Mouse (Mus musculus) spleen, embryonic (tissue): ENCODE results near the gene Btbd11.

Source experiments
- CTCF ChIA-PET: fragments of 350-600 bp; sonication (Branson Sonifier 250); formaldehyde crosslinking; loops from one replicate; lab custom pipeline; 2022; lab: Charles Lee

The Btbd11 gene

GRCm38 (mm10) chr10:85386605-85387218, at the start of gene Btbd11:
Btbd11 (plus strand) TSS chr10:85386814.
- CTCF ChIA-PET: interaction anchor here (0.7 kb wide), 1 partner anchor 24 kb away, joined by 6 read pairs; no protein-coding TSS in a partner anchor

- CTCF ChIA-PET: no interaction called here
Observed at GRCm38 (mm10) chr10:85338733-85339132, 47.9 kb upstream of the Btbd11 start.

GRCm38 (mm10) chr10:85341867-85342266, 44.7 kb upstream of the Btbd11 start:
- CTCF ChIA-PET: no interaction called here

- CTCF ChIA-PET: no interaction called here
Observed at GRCm38 (mm10) chr10:85347171-85347570, 39.4 kb upstream of the Btbd11 start.

- CTCF ChIA-PET: no interaction called here
Observed at GRCm38 (mm10) chr10:85352505-85352904, 34.1 kb upstream of the Btbd11 start.

- CTCF ChIA-PET: no interaction called here
Observed at GRCm38 (mm10) chr10:85354270-85354669, 32.3 kb upstream of the Btbd11 start.

GRCm38 (mm10) chr10:85359501-85360066, 27.0 kb upstream of the Btbd11 start:
- CTCF ChIA-PET: no interaction called here

- CTCF ChIA-PET: no interaction called here
Observed at GRCm38 (mm10) chr10:85362766-85363442, 23.7 kb upstream of the Btbd11 start.

- CTCF ChIA-PET: no interaction called here
Observed at GRCm38 (mm10) chr10:85366876-85367275, 19.7 kb upstream of the Btbd11 start.

GRCm38 (mm10) chr10:85371309-85371708, 15.3 kb upstream of the Btbd11 start:
- CTCF ChIA-PET: no interaction called here

- CTCF ChIA-PET: no interaction called here
Observed at GRCm38 (mm10) chr10:85372108-85372507, 14.5 kb upstream of the Btbd11 start.

- CTCF ChIA-PET: no interaction called here
Observed at GRCm38 (mm10) chr10:85378972-85379371, 7.6 kb upstream of the Btbd11 start.

- CTCF ChIA-PET: no interaction called here
Observed at GRCm38 (mm10) chr10:85382981-85383380, 3.6 kb upstream of the Btbd11 start.

- CTCF ChIA-PET: no interaction called here
Observed at GRCm38 (mm10) chr10:85387219-85388070, 831 bp downstream of the Btbd11 start.

- CTCF ChIA-PET: no interaction called here
Observed at GRCm38 (mm10) chr10:85388071-85388750, 1.6 kb downstream of the Btbd11 start.

GRCm38 (mm10) chr10:85388751-85389115, 2.1 kb downstream of the Btbd11 start:
- CTCF ChIA-PET: no interaction called here

GRCm38 (mm10) chr10:85389286-85390139, 2.9 kb downstream of the Btbd11 start:
- CTCF ChIA-PET: interaction anchor here (0.6 kb wide), 1 partner anchor 715 kb away, joined by 5 read pairs; no protein-coding TSS in a partner anchor

GRCm38 (mm10) chr10:85393016-85393415, 6.4 kb downstream of the Btbd11 start:
- CTCF ChIA-PET: no interaction called here

- CTCF ChIA-PET: no interaction called here
Observed at GRCm38 (mm10) chr10:85394558-85394957, 7.9 kb downstream of the Btbd11 start.

- CTCF ChIA-PET: no interaction called here
Observed at GRCm38 (mm10) chr10:85411120-85411519, 24.5 kb downstream of the Btbd11 start.
